Mouse (Mus musculus) liver, embryonic 16.5 days (tissue): ENCODE results near the gene Il20. TPM values are rescaled to one million over a fixed set of nuclear protein-coding genes. Genes with fewer than 3 reads are reported as not detected.

Experiments used
- ATAC-seq: fragments of 200-750 bp; cut with Nextera tagmentation; 2 replicates; pipeline ENCODE4 v1.8.0; 2017; ENCODE audit warnings: low read depth, mild to moderate bottlenecking, moderate number of reproducible peaks, moderate library complexity
- H3K27ac ChIP-seq: fragments of 300-500 bp; sonication (generic); 2 replicates; pipeline ENCODE4 v1.5.1; 2014; ENCODE audit warnings: mild to moderate bottlenecking, low read length
- H3K27me3 ChIP-seq: fragments of 300-500 bp; sonication (generic); 2 replicates; pipeline ENCODE4 v1.6.1; 2014; ENCODE audit warnings: low read depth, low read length, mixed read lengths; ENCODE audit not compliant: control insufficient read depth, insufficient read depth
- H3K36me3 ChIP-seq: fragments of 300-500 bp; sonication (generic); 2 replicates; pipeline ENCODE4 v1.6.1; 2014; ENCODE audit warnings: mild to moderate bottlenecking; ENCODE audit not compliant: control insufficient read depth, insufficient read depth
- H3K4me1 ChIP-seq: fragments of 300-500 bp; sonication (generic); 2 replicates; pipeline ENCODE4 v1.6.1; 2014; ENCODE audit warnings: low read depth, low read length, mixed read lengths; ENCODE audit not compliant: control insufficient read depth
- H3K4me2 ChIP-seq: fragments of 300-500 bp; sonication (generic); 2 replicates; pipeline ENCODE4 v1.6.1; 2014; ENCODE audit warnings: low read depth, low read length, mixed read lengths
- H3K4me3 ChIP-seq: fragments of 300-500 bp; sonication (generic); 2 replicates; pipeline ENCODE4 v1.5.1; 2014; ENCODE audit warnings: low read depth, mild to moderate bottlenecking, low read length
- H3K9ac ChIP-seq: fragments of 300-500 bp; sonication (generic); 2 replicates; pipeline ENCODE4 v1.6.1; 2014; ENCODE audit warnings: low read depth, low read length
- H3K9me3 ChIP-seq: fragments of 300-500 bp; sonication (generic); replicated peaks from 2 replicates; pipeline ENCODE4 v1.6.1; 2016; ENCODE audit warnings: low read length; ENCODE audit not compliant: control insufficient read depth
- WGBS: fragments of 180-500 bp; shearing (Covaris S2); extraction: QIAGEN DNeasy Blood & Tissue Kit; methylation state at CpG from one replicate; pipeline ENCODE4 v1.1.7; 2014; ENCODE audit not compliant: insufficient replicate concordance; 5-methylcytosine and 5-hydroxymethylcytosine counted together
- polyA plus RNA-seq: library from polyadenylated mRNA; unstranded; fragments of >200 nt; fragmentation: Nextera tagmentation; extraction: Ambion mirVana; gene quantifications from 2 replicates; pipeline ENCODE4 v1.2.1, GENCODE M21; 2015

Il20 gene
- polyA plus RNA-seq, 1 experiment from 2014 or later = not detected

DNA sequence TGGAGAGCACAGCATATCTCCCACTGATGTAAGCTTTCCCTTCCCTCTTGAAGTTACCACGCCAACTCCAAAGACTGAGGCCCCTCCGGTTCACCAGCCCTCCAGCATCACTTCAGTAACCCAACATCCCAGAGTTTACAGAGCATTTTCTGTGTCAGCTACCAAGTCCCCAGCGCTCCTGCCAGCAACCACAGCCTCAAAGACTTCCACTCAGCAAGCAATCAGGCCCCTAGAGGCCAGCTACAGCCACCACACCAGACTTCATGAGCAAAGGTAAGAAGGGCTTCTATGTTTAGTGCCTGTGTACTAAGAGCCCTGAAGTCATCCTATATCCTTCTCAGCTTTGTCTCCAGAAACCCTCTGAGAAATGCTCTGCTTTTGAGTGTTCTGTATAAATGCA lies 35.3 kb downstream of the Il20 start:
- H3K27me3 ChIP-seq = peaks cover 21% of the 10 kb centered on the region
- WGBS = 45% methylated on average over 3 of the region's 3 CpGs

GRCm38 (mm10) chr1:130875139-130875538 lies 36.1 kb downstream of the Il20 start:
- Histone ChIP-seq H3K4me1 (no peaks in the 10 kb centered on the region), H3K4me3 (no peak overlapping the region), H3K27me3 (peaks cover 21% of the 10 kb centered on the region), H3K9ac (no peak overlapping the region), H3K36me3 (no peaks in the 10 kb centered on the region), H3K27ac (no peak overlapping the region), H3K9me3 (no peaks in the 10 kb centered on the region), H3K4me2 (no peak overlapping the region)
- no peak for ATAC-seq
- 35% methylated on average over 3 of the region's 3 CpGs for WGBS

More for the DNA sequence above, 35.3 kb downstream of the Il20 start:
- Histone ChIP-seq H3K4me2 (no peak overlapping the region), H3K9me3 (no peaks in the 10 kb centered on the region), H3K9ac (no peak overlapping the region), H3K4me3 (no peak overlapping the region), H3K36me3 (no peaks in the 10 kb centered on the region), H3K4me1 (no peaks in the 10 kb centered on the region), H3K27ac (no peak overlapping the region)
- ATAC-seq = no peak

GRCm38 (mm10) chr1:130872912-130873311 lies 38.3 kb downstream of the Il20 start:
- H3K4me1 ChIP-seq = no peaks in the 10 kb centered on the region
- peaks cover 7% of the 10 kb centered on the region for H3K27me3 ChIP-seq
- H3K4me3 ChIP-seq = no peak overlapping the region
- H3K36me3 ChIP-seq = no peaks in the 10 kb centered on the region
- WGBS = 14% methylated on average over 2 of the region's 2 CpGs
- no peaks in the 10 kb centered on the region for H3K9me3 ChIP-seq
- no peak overlapping the region for H3K9ac ChIP-seq
- no peak overlapping the region for H3K27ac ChIP-seq
- ATAC-seq = no peak
- H3K4me2 ChIP-seq = no peak overlapping the region

DNA sequence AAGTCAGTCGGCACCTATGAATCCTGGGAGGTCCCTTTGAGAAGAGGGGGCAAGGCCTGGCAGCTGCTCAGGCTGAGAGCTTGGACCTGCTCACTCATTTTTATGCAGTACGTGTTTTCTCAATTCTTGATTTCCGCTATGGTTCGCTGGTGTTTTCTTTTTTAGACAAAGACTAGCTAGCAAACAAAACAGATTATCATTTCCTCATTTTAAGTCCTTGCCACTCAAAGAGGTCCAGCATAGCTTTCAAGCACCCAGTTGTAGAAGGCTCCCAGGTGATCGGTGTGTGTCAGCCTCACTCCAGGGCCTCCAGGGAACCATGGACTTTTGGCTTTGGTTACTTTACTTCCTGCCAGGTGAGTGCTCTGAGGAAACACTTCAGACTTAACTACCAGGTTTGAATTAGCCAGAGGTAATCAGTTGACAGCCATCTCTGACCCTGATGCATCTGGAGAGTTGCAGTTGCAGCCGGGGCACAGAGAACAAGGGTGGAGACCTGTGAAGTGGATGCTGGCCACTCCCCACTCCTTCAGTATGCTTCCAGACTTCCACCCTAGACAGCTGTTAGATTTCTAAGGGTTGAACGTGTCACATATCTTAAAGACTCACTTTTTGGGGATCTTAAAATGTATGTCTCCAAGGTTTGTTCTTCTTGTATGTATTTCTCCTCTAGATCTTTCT lies 45.6 kb downstream of the Il20 start, which contains the start of gene Fcmr:
TSS of gene Fcmr (plus strand) at position 129 of the 681 bp plus-strand sequence.
- Histone ChIP-seq H3K4me3 (no peak within 1 kb of the TSS), H3K9me3 (no peaks in the 10 kb centered on the region), H3K4me1 (no peaks in the 10 kb centered on the region), H3K27me3 (no peaks in the 10 kb centered on the region), H3K9ac (no peak within 1 kb of the TSS), H3K27ac (no peak within 1 kb of the TSS), H3K36me3 (no peaks in the 10 kb centered on the region), H3K4me2 (no peak within 1 kb of the TSS)
- 65% methylated on average over 7 of the region's 7 CpGs for WGBS
- no peak for ATAC-seq

GRCm38 (mm10) chr1:130864741-130865140 lies 46.5 kb downstream of the Il20 start:
- Histone ChIP-seq H3K4me3 (no peak overlapping the region), H3K4me2 (no peak overlapping the region), H3K4me1 (no peaks in the 10 kb centered on the region), H3K27me3 (no peaks in the 10 kb centered on the region), H3K9ac (no peak overlapping the region), H3K36me3 (no peaks in the 10 kb centered on the region), H3K9me3 (no peaks in the 10 kb centered on the region), H3K27ac (no peak overlapping the region)
- ATAC-seq = no peak
- 65% methylated on average over 5 of the region's 5 CpGs for WGBS

- WGBS = 41% methylated on average over 4 of the region's 4 CpGs
- Histone ChIP-seq H3K4me3 (no peak overlapping the region), H3K27ac (no peak overlapping the region), H3K9ac (no peak overlapping the region), H3K27me3 (no peaks in the 10 kb centered on the region), H3K4me2 (no peak overlapping the region), H3K4me1 (no peaks in the 10 kb centered on the region), H3K9me3 (no peaks in the 10 kb centered on the region), H3K36me3 (no peaks in the 10 kb centered on the region)
- no peak for ATAC-seq
Measured at GRCm38 (mm10) chr1:130864238-130864637, 47.0 kb downstream of the Il20 start.

GRCm38 (mm10) chr1:130857456-130857855 lies 53.8 kb downstream of the Il20 start:
- ATAC-seq = peak; percentile 53
- 68% methylated on average over 4 of the region's 4 CpGs for whole genome bisulfite sequencing
- Histone ChIP-seq H3K9ac (no peak overlapping the region), H3K36me3 (no peaks in the 10 kb centered on the region), H3K27me3 (no peaks in the 10 kb centered on the region), H3K4me3 (no peak overlapping the region), H3K9me3 (no peaks in the 10 kb centered on the region), H3K4me2 (no peak overlapping the region), H3K27ac (no peak overlapping the region), H3K4me1 (no peaks in the 10 kb centered on the region)

Other genes with a start within 250 kb of the Il20 start
- 5.2 and 5.3 TPM in 2 replicates for gene C4bp, start 249.8 kb downstream of the Il20 start, polyA plus RNA-seq
- gene Gm29427, start 195.7 kb downstream of the Il20 start, polyA plus RNA-seq = not detected in 2 replicates
- gene Yod1, start 194.1 kb downstream of the Il20 start, polyA plus RNA-seq = 40.7 and 43.1 TPM in 2 replicates
- 5.1 and 5.2 TPM in 2 replicates for gene Pfkfb2, start 182.2 kb downstream of the Il20 start, polyA plus RNA-seq
- 6.2 and 7.3 TPM in 2 replicates for gene AA986860, start 179.5 kb downstream of the Il20 start, polyA plus RNA-seq
- not detected in 2 replicates for gene Fcamr, start 110.5 kb downstream of the Il20 start, polyA plus RNA-seq
- gene Pigr, start 84.8 kb downstream of the Il20 start, polyA plus RNA-seq = 0.48 and 0.50 TPM in 2 replicates
- not detected in 2 replicates for gene Fcmr, start 45.8 kb downstream of the Il20 start, polyA plus RNA-seq
- gene Il24, start 24.0 kb downstream of the Il20 start, polyA plus RNA-seq = not detected in 2 replicates
- not detected in 2 replicates for gene Il19, start 28.7 kb upstream of the Il20 start, polyA plus RNA-seq
- gene Il10, start 108.4 kb upstream of the Il20 start, polyA plus RNA-seq = not detected in 2 replicates
- gene Mapkapk2, start 186.4 kb upstream of the Il20 start, polyA plus RNA-seq = 6.4 and 10.8 TPM in 2 replicates
- 16.3 and 17.3 TPM in 2 replicates for gene Dyrk3, start 226.9 kb upstream of the Il20 start, polyA plus RNA-seq
- gene Eif2d, start 241.7 kb upstream of the Il20 start, polyA plus RNA-seq = 26.8 and 27.1 TPM in 2 replicates